Mouse (Mus musculus) spleen, adult 2 months (tissue): ENCODE results near the gene Ubac2. TPM values are rescaled to one million over a fixed set of nuclear protein-coding genes. Genes with fewer than 3 reads are reported as not detected.

Experiments
- DNase-seq, 2 experiments: peaks; one replicate each; pipeline versions ENCODE4 v3.0.0 to v3.0.0-alpha.2; 2012 to 2021; ENCODE audit warnings: low spot score in 2 of 2, low read depth in 1 of 2
- H3K27ac ChIP-seq: fragments of 200-500 bp; 2 replicates; pipeline ENCODE4 v1.5.1; 2012; ENCODE audit warnings: low read length, inconsistent platforms; ENCODE audit not compliant: insufficient read depth
- H3K27me3 ChIP-seq: fragments of 200-500 bp; 2 replicates; pipeline ENCODE4 v1.6.1; 2012; ENCODE audit warnings: mild to moderate bottlenecking, moderate library complexity, low read length, inconsistent platforms; ENCODE audit not compliant: control insufficient read depth, insufficient read depth
- H3K36me3 ChIP-seq: fragments of 200-500 bp; 2 replicates; pipeline ENCODE4 v1.6.1; 2012; ENCODE audit warnings: mild to moderate bottlenecking, low read length, inconsistent platforms; ENCODE audit not compliant: control insufficient read depth, insufficient read depth
- H3K4me1 ChIP-seq: fragments of 200-500 bp; 2 replicates; pipeline ENCODE4 v1.6.1; 2011; ENCODE audit warnings: inconsistent platforms; ENCODE audit not compliant: control insufficient read depth, insufficient read depth, insufficient read length
- H3K4me3 ChIP-seq: fragments of 200-500 bp; 2 replicates; pipeline ENCODE4 v1.5.1; 2011; ENCODE audit warnings: mild to moderate bottlenecking, inconsistent platforms; ENCODE audit not compliant: insufficient read depth, insufficient read length; ENCODE audit errors: extremely low read depth
- CTCF ChIP-seq: fragments of 200-500 bp; IDR thresholded peaks from 2 replicates; pipeline ENCODE4 v1.5.1; 2011; ENCODE audit warnings: mild to moderate bottlenecking, inconsistent platforms; ENCODE audit not compliant: insufficient read depth, insufficient read length, insufficient replicate concordance; ENCODE audit errors: extremely low read depth
- POLR2A ChIP-seq: fragments of 200-500 bp; IDR thresholded peaks from 2 replicates; pipeline ENCODE4 v1.6.1; 2011; ENCODE audit warnings: low read depth, low read length, inconsistent platforms
- WGBS: fragments of 180-500 bp; shearing (Covaris S2); methylation state at CpG from one replicate; pipeline ENCODE4 v1.1.7; 2018; 5-methylcytosine and 5-hydroxymethylcytosine counted together
- polyA plus RNA-seq: library from polyadenylated mRNA; depleted of rRNA; stranded (reverse); fragments of >200 nt; gene quantifications from 2 replicates; pipeline ENCODE4 v1.2.3, GENCODE M21; 2012

Ubac2 gene
- polyA plus RNA-seq, 1 experiment: 45.3 TPM

DNA sequence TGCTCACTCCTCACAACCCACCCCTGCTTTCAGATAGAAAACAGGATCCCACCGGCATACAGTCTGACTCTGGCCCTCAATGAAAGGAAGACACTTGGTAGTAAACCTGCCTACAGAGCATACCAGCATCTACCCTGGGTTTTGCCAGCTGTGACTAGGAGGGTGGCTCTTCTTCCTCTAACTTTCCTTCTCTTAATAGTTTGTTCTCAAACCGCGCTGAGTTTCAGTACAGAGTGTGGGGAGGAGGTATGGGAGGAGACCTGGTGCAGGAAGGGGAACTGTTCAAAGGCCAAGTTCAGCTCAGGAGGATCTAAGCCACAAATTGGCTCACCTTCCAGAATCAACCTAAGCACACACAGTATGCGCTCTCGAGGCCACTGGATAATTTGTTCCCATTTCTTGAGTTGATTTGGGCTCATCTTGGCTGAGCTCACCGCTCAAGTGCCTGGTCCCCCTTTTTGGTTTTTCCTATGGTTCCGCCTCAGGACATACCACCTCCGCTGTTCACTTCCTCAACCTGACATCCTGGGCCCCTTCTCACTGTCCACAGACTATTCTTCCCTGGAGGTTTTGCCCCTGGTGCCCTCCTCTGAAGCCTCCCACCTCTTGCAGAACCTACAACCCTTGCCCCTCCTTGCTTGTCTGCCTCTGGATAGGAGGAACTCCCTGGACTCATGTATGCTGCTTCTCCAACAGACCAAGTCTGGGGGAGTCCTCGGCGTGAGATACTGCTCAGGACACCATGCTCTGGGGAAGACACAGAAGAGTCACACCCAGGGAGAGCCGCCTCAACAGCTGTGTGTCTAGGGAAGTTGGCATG, 150.7 kb downstream of the Ubac2 start:
- Histone ChIP-seq H3K4me1 (peaks cover 35% of the 10 kb centered on the region), H3K27ac (peak overlapping the region; percentile 91), H3K4me3 (no peak overlapping the region), H3K27me3 (no peaks in the 10 kb centered on the region), H3K36me3 (no peaks in the 10 kb centered on the region)
- TF ChIP-seq CTCF (no peak), POLR2A (no peak)
- WGBS: 15% methylated on average over 11 of the region's 11 CpGs
- peak in 1 of 2 experiments; percentile 65 for DNase-seq

DNA sequence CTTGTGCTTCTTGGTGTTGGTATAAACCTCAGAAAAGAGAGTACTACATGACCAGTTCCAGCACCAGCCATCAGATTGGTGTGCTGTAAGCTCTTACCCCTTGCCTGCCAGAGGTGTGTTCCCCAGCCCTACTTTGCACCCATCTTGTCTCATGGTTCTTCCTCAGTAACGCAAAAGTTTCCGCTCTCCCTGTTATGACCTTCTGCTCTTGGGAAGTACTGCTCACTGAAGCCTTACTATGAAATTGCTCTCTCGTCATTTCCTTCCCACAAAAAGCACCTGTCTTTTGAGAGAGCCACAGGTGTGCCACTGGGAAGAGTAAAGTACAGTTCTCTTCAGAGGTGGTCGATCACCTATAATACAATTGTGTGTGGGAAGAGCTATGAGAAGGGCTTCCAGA, 151.4 kb downstream of the Ubac2 start:
- peak overlapping the region; percentile 91 for H3K27ac ChIP-seq
- no peak for DNase-seq
- H3K27me3 ChIP-seq: no peaks in the 10 kb centered on the region
- no peak overlapping the region for H3K4me3 ChIP-seq
- TF ChIP-seq CTCF (no peak), POLR2A (no peak)
- no peaks in the 10 kb centered on the region for H3K36me3 ChIP-seq
- H3K4me1 ChIP-seq: peaks cover 35% of the 10 kb centered on the region
- 36% methylated on average over 4 of the region's 4 CpGs for WGBS

- Histone ChIP-seq H3K36me3 (no peaks in the 10 kb centered on the region), H3K27ac (no peak overlapping the region), H3K4me3 (no peak overlapping the region), H3K27me3 (no peaks in the 10 kb centered on the region), H3K4me1 (peaks cover 41% of the 10 kb centered on the region)
- 76% methylated on average over 2 of the region's 2 CpGs for WGBS
- no peak for DNase-seq
- TF ChIP-seq CTCF: no peak
- no peak for TF ChIP-seq POLR2A
Measured at GRCm38 (mm10) chr14:122032045-122032444, 153.6 kb downstream of the Ubac2 start.

DNA sequence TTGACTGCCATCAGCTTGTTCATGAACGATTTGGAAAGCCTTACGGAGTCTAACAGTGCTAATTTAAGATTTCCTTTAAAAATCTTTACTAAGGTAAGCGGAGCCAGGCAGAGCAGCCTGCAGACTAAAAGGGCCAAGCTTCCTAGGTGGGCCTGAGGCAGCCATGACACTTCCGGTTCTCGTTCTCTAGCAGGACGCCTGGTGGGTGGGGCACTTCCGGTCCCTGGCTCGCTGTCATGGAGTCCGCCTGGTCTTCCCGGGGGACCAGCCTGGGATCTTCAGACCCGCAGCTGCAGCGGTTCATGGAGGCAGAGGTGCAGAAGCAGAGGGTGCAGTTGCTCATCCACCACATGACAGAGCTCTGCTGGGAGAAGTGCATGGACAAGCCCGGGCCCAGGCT, 156.0 kb downstream of the Ubac2 start, which contains the start of gene Timm8a2:
Timm8a2 (plus strand) TSS at position 224 of the 400 bp plus-strand sequence.
- DNase-seq: no peak
- H3K4me3 ChIP-seq: no peak within 1 kb of the TSS
- H3K4me1 ChIP-seq: peaks cover 31% of the 10 kb centered on the region
- H3K36me3 ChIP-seq: no peaks in the 10 kb centered on the region
- TF ChIP-seq POLR2A (no peak), CTCF (no peak)
- H3K27ac ChIP-seq: no peak within 1 kb of the TSS
- 92% methylated on average over 13 of the region's 13 CpGs for WGBS
- H3K27me3 ChIP-seq: no peaks in the 10 kb centered on the region

DNA sequence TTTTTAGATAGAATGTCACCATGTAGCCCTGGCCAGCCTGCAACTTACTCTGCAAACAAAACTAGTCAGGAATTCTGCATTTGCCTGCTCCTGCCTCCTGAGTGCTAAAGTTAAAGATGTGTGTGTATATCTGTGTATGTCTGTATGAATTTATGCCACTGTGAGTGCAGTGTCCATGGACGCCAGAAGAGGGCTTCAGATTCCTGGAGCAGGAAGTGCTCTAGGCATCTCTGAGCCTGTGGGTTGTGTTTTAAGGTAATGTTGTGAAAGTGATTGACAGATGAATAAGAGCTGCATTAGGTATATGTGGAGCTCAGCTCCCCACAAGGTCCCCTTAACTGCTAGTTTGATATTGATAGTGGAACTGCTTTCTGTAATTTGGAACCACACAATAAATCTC, 156.8 kb downstream of the Ubac2 start:
- no peak for DNase-seq
- 91% methylated on average over 1 of the region's 1 CpGs for WGBS
- TF ChIP-seq CTCF (no peak), POLR2A (no peak)
- Histone ChIP-seq H3K4me1 (peaks cover 24% of the 10 kb centered on the region; the same call in 1 of the 2 replicates), H3K36me3 (no peaks in the 10 kb centered on the region), H3K4me3 (no peak overlapping the region), H3K27ac (no peak overlapping the region), H3K27me3 (no peaks in the 10 kb centered on the region)

DNA sequence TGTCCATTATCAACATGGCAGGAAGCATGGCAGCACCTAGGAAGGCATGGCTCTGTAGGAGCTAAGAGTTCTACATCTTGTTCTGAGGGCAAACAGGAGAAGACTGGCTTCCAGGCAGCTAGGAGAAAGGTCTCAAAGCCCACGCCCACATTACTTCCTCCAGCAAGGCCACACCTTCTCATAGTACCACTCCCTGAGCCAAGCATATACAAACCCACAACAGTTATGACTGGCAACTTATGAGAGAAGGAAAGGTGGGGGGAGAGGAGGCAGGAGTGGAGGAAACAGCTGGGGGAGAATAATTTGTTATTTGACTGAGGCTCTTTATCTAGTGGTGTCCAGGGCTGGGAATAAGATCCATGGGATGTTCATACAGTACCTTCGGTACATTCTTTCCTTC, 157.4 kb downstream of the Ubac2 start:
- 36% methylated on average over 2 of the region's 2 CpGs for WGBS
- no peak overlapping the region for H3K27ac ChIP-seq
- DNase-seq: no peak
- no peak overlapping the region for H3K4me3 ChIP-seq
- TF ChIP-seq POLR2A (no peak), CTCF (no peak)
- no peaks in the 10 kb centered on the region for H3K27me3 ChIP-seq
- H3K4me1 ChIP-seq: peaks cover 18% of the 10 kb centered on the region; the same call in 1 of the 2 replicates
- H3K36me3 ChIP-seq: no peaks in the 10 kb centered on the region
